Mouse (Mus musculus) megakaryocyte-erythroid progenitor cell, adult 5-6 weeks (primary cell): ENCODE measurements around the gene Psme3. TPM values are rescaled to one million over a fixed set of nuclear protein-coding genes. Genes with fewer than 3 reads are reported as not detected.

ENCODE experiments used
- ATAC-seq: replicated peaks from 2 replicates; pipeline ENCODE4 v1.8.0; 2016; ENCODE audit warnings: mild to moderate bottlenecking, inconsistent platforms; ENCODE audit not compliant: severe bottlenecking, poor library complexity, low FRiP score, low TSS enrichment
- total RNA-seq, 2 experiments: library from RNA; stranded (forward) in 1 of 2; stranded (reverse) in 1 of 2; fragments of 200-1000, 215-1000 nt in 1 of 2; fragments of >200 nt in 1 of 2; fragmentation: Nextera tagmentation in 1 of 2; gene quantifications; 2 replicates each; pipeline ENCODE4 v1.2.3; 2014 to 2017

The Psme3 gene
- total RNA-seq, 2 experiments from 2014 or later = 226 to 277 TPM

DNA sequence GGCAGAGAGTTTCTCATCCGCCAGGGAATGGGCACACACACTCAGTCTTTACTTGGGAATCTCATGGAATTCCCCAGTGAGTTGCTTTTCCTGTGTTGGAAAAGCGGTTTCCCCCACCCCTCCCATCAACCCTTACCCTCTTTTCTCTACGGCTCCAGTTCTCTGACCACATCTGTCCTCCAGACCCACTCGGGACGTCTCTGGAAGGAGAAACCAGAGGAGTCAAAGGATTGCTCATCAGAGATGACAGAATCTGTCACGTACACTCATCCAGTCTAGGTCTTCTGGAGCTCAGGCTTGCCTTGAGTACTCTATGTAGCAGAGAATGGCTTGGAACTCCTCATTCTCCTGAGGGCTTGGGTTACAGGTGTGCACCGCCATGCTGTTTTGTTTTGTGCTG lies 32.8 kb downstream of the Psme3 start:
- ATAC-seq = no peak

DNA sequence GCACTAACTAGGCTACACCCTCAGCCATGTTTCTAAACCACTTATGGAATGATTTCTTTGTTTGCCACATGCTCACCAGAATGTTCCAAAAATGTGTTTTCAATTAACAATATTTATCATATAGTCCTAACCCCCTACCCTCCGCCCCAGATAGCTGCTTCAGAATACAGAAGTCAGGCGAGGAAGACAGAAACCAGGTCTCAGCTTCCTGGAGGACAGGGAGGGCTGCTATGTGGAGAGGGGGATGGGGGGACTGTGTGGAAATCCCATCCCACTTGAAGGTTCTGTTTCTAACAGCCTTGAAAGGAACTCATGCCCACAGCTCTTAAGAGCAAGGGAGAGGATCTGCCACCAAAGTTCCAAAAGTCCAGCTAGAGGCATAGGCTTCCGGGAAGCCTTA lies 33.2 kb downstream of the Psme3 start:
- ATAC-seq = no peak

DNA sequence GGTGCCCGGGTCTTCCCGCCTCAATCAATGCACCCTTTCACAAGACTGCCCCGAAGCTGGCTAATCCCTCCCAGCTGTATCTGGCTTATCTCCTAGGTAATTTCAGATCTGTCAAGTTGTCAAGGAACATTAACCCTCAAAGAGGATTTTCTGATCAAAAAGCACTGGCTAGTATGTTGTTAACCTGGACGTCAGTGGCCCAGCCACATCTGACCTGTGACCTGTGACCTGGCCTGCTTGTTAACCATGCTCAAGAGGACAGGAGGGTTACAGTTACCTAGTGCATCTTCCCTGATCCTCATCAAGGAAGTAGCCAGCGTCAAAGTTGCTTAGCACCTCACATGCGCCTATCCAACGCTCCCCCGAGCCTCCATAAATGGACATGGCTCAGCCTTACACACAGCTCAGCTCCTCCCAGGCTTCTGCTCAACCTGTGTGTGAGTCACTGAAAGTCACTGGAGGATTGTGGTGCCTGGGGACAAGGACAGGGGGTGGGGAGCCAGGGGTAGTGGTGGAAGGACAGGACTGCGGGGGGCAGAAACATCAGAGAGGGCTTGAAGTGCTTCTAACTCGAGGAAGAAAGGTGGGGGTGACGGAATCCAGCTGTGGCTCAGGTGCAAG lies 35.2 kb downstream of the Psme3 start:
- ATAC-seq = no peak

DNA sequence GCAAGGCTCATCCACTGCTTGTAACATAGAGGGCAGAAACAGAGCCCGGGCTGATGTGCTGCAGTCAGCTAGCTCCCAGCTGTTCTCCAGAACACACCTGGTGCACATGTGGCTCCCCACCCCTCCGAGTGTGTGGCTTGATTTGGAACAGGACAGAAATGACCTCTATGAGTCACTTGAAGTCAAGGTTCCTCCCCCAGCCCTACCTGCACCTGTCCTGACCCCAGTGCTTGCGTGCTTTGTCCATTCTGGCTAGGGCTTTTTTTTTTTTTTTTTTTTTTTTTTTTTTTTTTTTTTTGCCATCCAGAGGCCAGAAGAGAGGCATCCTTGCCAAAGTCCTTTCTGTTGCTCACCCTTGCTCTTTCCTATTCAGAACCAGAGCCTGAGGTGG lies 35.7 kb downstream of the Psme3 start:
- no peak for ATAC-seq

DNA sequence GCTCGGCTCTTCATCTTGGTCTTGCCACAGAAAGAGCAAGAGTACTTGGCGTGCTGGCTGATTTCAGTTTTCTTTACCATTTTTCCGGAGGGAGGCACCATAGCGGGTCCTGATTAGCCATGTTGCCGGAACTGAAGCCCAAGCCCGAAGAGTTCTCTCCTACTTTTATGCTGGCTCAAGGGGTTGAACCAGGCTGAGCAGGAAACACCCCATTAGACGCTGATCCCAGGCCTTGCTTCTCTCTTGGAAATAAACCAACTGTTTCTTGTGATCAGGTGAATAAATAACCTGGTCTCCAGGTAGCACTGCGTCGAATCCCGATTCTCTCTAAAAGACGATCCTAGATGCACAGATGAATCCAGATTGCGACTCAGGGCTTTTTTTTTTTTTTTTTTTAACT lies 37.4 kb downstream of the Psme3 start:
- no peak for ATAC-seq

DNA sequence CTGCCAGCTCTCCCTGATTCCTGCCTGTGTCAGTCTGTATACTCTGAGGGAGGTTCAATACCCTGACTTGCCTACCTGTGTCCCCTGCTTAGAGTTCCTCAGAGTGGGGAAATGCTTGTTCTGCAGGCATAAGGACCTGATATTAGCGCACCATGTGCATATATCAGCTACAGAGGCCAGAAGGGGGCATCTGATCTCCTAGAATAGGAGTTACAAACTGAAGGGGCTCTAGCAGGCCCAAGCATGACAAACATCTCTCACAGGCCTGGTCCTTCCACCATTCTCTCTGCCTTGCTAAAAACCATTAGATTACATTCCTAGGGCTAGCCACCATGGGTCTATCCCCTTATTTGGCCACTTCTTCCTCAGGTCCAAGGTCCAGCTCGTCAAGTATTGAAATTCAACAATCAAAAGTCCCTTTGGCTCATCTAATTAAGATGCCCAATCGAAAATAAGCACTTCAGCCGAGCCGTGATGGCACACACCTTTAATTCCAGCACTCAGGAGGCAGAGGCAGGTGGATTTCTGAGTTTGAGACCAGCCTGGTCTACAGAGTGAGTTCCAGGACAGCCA lies 38.5 kb downstream of the Psme3 start:
- ATAC-seq = no peak

DNA sequence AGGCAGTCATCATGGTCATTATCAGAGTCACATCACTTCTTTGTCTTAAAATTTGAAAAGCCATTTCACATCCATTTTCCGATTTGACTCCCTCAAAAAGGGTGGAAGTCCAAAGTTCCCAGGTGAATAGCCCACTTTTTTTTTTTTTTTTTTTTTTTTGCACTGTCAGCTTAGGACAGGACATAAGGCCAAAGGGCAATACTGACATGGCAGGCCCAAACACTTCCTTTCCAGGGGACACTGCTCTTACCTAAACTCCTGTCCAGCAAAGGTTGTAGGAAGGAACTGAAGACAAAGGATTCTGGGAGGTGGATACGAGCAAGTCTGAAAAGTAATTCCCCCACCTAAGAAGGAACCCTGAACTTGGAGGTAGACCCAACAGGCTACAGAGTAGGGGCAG lies 39.9 kb downstream of the Psme3 start:
- no peak for ATAC-seq

DNA sequence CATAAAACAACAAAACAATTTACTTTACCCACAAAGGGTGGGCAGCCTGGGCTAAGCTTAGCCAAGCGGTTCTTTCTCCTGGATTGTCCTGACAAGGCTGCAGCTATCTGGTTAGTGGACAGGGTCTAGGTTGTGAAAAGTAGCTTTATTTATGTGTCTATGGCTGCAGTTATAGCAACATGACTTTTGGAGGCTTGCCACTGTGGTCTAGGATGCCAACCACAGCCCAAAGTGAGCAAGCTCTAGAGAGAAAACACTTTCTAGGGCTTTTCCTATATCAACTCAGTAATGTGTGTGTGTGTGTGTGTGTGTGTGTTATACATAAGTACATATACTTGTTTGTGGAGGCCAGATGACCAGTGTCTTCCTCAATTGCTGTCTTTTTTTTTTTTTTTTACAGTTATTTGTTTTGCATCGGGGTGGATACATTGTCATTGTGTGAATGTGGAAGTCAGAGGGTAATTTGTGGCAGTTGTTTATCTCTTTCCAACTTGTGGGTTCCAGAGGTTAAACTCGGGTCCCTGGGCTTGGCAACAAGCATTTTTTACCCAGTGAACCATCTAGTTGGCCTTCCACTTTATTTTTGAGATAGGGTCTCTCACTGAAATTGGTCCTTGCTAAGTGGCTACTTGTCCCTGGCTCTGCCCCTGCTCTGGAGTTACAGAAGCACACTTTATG lies 41.6 kb downstream of the Psme3 start:
- peak; percentile 63 for ATAC-seq

DNA sequence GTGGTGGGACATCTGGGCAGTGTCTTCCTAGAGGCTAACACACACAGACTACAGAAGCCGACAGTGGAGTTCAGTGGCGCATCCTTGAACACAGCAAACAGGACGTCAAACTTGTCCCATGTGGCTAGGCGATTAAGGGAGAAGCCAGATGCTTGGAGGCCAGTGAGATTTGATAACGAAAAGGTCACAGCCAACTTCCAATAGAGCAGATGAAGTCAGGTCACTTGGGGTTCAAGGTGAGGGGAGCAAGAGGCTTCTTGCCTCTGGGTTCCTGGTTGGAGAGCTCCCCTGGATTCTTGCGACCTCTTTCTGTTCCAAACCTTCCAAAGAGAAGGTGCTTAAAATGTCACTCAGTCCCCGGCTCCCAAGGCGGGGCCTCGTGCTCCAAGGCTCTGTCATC lies 43.8 kb downstream of the Psme3 start:
- ATAC-seq = no peak

DNA sequence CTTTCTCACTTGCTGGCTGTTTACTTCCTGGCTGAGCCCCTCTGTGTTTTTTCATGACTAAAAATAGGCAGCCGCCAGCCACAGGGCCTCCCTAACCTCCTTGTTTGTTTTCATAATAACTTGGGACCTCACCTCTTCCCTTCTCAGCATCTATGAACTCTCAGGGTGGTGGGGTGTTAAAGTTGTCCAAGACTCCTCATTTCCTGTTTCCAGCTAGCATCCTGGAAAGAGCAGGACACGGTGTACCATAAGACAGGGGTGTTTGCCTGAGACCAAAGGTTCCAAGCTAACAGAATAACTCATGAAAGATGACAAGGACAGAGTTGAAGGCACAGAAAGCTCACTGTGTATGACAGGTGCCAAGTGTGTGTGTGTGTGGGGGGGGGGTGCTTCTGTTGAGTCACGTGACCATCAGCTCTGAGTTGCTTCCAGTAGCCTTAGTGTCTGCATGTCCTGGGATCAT lies 44.7 kb downstream of the Psme3 start:
- no peak for ATAC-seq

DNA sequence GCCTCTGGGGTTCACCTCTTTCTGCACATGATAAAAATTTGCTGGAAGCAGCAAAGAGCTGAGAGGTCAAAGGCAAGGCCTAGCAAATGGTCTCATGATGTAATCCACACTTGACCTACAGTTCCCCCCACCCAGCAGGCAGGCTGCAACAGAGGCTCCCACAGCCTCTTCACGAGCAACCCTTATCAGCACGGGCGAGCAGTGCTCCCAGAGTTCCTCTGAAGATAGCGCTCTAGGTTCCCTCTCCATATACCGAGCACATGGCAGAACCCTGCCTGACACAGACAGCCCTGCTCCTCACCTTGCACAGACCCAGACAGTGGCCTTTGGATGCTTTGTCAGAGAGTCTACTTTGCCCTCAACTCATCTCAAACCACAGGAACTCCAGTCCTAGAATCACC lies 48.5 kb downstream of the Psme3 start:
- ATAC-seq = 0 out of 2 replicates have a peak, but pooled peaks have one; percentile 59

DNA sequence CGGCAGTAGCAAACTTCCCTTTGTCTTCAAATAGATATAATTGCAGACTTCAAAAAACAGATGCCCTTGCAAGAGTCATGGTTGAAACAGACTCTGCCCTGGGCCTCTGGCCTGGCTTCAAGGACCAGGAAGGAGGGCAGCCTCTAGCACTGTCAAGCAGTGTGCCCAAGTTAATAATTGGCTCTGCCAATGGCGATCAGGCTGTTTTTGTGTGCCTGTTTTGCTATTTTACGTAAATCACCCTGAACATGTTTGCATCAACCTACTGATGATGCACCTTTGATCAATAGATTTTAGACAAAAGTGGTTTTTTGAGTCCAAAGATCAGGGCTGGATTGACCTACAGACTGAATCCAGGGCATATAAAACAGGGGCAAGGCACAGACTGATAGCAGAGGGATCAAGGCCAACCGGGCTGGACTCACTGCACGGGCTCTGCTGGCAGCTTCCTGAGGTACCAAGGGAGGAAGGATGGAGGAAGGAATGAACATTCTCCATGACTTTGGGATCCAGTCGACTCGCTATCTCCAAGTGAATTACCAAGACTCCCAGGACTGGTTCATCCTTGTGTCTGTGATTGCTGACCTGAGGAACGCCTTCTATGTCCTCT lies 51.4 kb downstream of the Psme3 start, which contains the start of gene G6pc:
Gene G6pc (plus strand): TSS at position 236 of the 610 bp plus-strand sequence.
- no peak for ATAC-seq

DNA sequence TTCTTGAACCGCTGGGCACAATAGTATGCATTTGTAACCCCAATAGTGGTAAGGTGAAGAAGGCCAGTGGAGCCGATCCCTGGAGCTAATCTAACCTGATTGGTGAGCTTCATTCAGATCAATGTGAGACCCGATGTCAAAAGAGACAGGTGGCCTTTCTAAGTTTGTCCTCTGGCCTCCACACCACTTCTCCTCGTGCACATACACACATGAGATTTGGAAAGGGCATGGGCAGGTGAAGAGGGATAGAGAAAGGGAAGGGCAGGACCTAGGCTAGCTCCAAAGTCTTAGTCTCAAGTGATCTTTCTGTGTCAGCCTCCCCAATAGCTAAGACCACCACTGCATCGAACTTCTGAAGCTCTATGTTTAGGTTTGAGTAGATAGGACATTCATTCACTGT lies 54.1 kb downstream of the Psme3 start:
- ATAC-seq = no peak

Other genes starting within 250 kb of the Psme3 start
Only the 30 nearest of the 31 such genes appear.
- gene Hsd17b1, start 237.8 kb upstream of the Psme3 start, total RNA-seq (2014; fragmentation: Nextera tagmentation) = not detected in 2 replicates
- gene Hsd17b1, start 237.8 kb upstream of the Psme3 start, total RNA-seq (2017) = not detected in 2 replicates
- gene Coasy, start 233.6 kb upstream of the Psme3 start, total RNA-seq (2014; fragmentation: Nextera tagmentation) = 27.3 and 30.7 TPM in 2 replicates
- gene Coasy, start 233.6 kb upstream of the Psme3 start, total RNA-seq (2017) = 15.1 and 17.2 TPM in 2 replicates
- gene Mlx, start 228.9 kb upstream of the Psme3 start, total RNA-seq (2014; fragmentation: Nextera tagmentation) = 46.8 and 53.3 TPM in 2 replicates
- gene Mlx, start 228.9 kb upstream of the Psme3 start, total RNA-seq (2017) = 34.5 and 74.8 TPM in 2 replicates
- 26.2 and 65.9 TPM in 2 replicates for gene Psmc3ip, start 220.8 kb upstream of the Psme3 start, total RNA-seq (2014; fragmentation: Nextera tagmentation)
- gene Psmc3ip, start 220.8 kb upstream of the Psme3 start, total RNA-seq (2017) = 38.0 and 79.3 TPM in 2 replicates
- gene Retreg3, start 196.3 kb upstream of the Psme3 start, total RNA-seq (2014; fragmentation: Nextera tagmentation) = 17.0 and 20.6 TPM in 2 replicates
- 29.3 and 36.7 TPM in 2 replicates for gene Retreg3, start 196.3 kb upstream of the Psme3 start, total RNA-seq (2017)
- 51.9 and 55.2 TPM in 2 replicates for gene Tubg1, start 196.3 kb upstream of the Psme3 start, total RNA-seq (2014; fragmentation: Nextera tagmentation)
- gene Tubg1, start 196.3 kb upstream of the Psme3 start, total RNA-seq (2017) = 28.7 and 42.7 TPM in 2 replicates
- gene Tubg2, start 160.3 kb upstream of the Psme3 start, total RNA-seq (2014; fragmentation: Nextera tagmentation) = not detected in 2 replicates
- gene Tubg2, start 160.3 kb upstream of the Psme3 start, total RNA-seq (2017) = not detected in 2 replicates
- not detected in 2 replicates for gene Cntnap1, start 145.7 kb upstream of the Psme3 start, total RNA-seq (2014; fragmentation: Nextera tagmentation)
- gene Cntnap1, start 145.7 kb upstream of the Psme3 start, total RNA-seq (2017) = 0.15 TPM in 1 of 2 replicates, not detected in the other
- gene Plekhh3, start 144.9 kb upstream of the Psme3 start, total RNA-seq (2014; fragmentation: Nextera tagmentation) = not detected in 2 replicates
- not detected in 2 replicates for gene Plekhh3, start 144.9 kb upstream of the Psme3 start, total RNA-seq (2017)
- not detected in 2 replicates for gene Ccr10, start 140.8 kb upstream of the Psme3 start, total RNA-seq (2014; fragmentation: Nextera tagmentation)
- not detected in 2 replicates for gene Ccr10, start 140.8 kb upstream of the Psme3 start, total RNA-seq (2017)
- gene Ezh1, start 89.8 kb upstream of the Psme3 start, total RNA-seq (2014; fragmentation: Nextera tagmentation) = 18.2 and 20.6 TPM in 2 replicates
- gene Ezh1, start 89.8 kb upstream of the Psme3 start, total RNA-seq (2017) = 13.8 and 20.3 TPM in 2 replicates
- gene Ramp2, start 70.2 kb upstream of the Psme3 start, total RNA-seq (2014; fragmentation: Nextera tagmentation) = not detected in 2 replicates
- not detected in 2 replicates for gene Ramp2, start 70.2 kb upstream of the Psme3 start, total RNA-seq (2017)
- gene Vps25, start 62.5 kb upstream of the Psme3 start, total RNA-seq (2014; fragmentation: Nextera tagmentation) = 112 and 137 TPM in 2 replicates
- gene Vps25, start 62.5 kb upstream of the Psme3 start, total RNA-seq (2017) = 44.7 and 71.5 TPM in 2 replicates
- gene Wnk4, start 55.6 kb upstream of the Psme3 start, total RNA-seq (2014; fragmentation: Nextera tagmentation) = 0.25 and 1.4 TPM in 2 replicates
- gene Wnk4, start 55.6 kb upstream of the Psme3 start, total RNA-seq (2017) = 0.05 and 0.30 TPM in 2 replicates
- 2.3 and 3.7 TPM in 2 replicates for gene Cntd1, start 37.2 kb upstream of the Psme3 start, total RNA-seq (2014; fragmentation: Nextera tagmentation)
- gene Cntd1, start 37.2 kb upstream of the Psme3 start, total RNA-seq (2017) = 2.1 and 4.2 TPM in 2 replicates
- 67.5 and 86.7 TPM in 2 replicates for gene Coa3, start 37.1 kb upstream of the Psme3 start, total RNA-seq (2014; fragmentation: Nextera tagmentation)
- 28.4 and 40.6 TPM in 2 replicates for gene Coa3, start 37.1 kb upstream of the Psme3 start, total RNA-seq (2017)
- gene Becn1, start 13.9 kb upstream of the Psme3 start, total RNA-seq (2014; fragmentation: Nextera tagmentation) = 86.7 and 98.7 TPM in 2 replicates
- gene Becn1, start 13.9 kb upstream of the Psme3 start, total RNA-seq (2017) = 160 and 162 TPM in 2 replicates
- gene Aoc2, start 8.8 kb downstream of the Psme3 start, total RNA-seq (2014; fragmentation: Nextera tagmentation) = 7.6 and 11.5 TPM in 2 replicates
- 1.9 and 2.9 TPM in 2 replicates for gene Aoc2, start 8.8 kb downstream of the Psme3 start, total RNA-seq (2017)
- gene Aoc3, start 14.4 kb downstream of the Psme3 start, total RNA-seq (2014; fragmentation: Nextera tagmentation) = not detected in 2 replicates
- 0.69 TPM in 1 of 2 replicates, not detected in the other for gene Aoc3, start 14.4 kb downstream of the Psme3 start, total RNA-seq (2017)
- gene G6pc, start 51.3 kb downstream of the Psme3 start, total RNA-seq (2014; fragmentation: Nextera tagmentation) = not detected in 2 replicates
- not detected in 2 replicates for gene G6pc, start 51.3 kb downstream of the Psme3 start, total RNA-seq (2017)
- 74.9 and 108 TPM in 2 replicates for gene Aarsd1, start 101.4 kb downstream of the Psme3 start, total RNA-seq (2014; fragmentation: Nextera tagmentation)
- 81.8 and 87.7 TPM in 2 replicates for gene Aarsd1, start 101.4 kb downstream of the Psme3 start, total RNA-seq (2017)
- gene Gm27029, start 108.6 kb downstream of the Psme3 start, total RNA-seq (2014; fragmentation: Nextera tagmentation) = 4.9 and 7.1 TPM in 2 replicates
- 0.61 TPM in 1 of 2 replicates, not detected in the other for gene Gm27029, start 108.6 kb downstream of the Psme3 start, total RNA-seq (2017)
- 5.1 and 6.5 TPM in 2 replicates for gene Rundc1, start 108.9 kb downstream of the Psme3 start, total RNA-seq (2014; fragmentation: Nextera tagmentation)
- gene Rundc1, start 108.9 kb downstream of the Psme3 start, total RNA-seq (2017) = 1.5 and 6.2 TPM in 2 replicates
- not detected in 2 replicates for gene Ptges3l, start 109.1 kb downstream of the Psme3 start, total RNA-seq (2014; fragmentation: Nextera tagmentation)
- not detected in 2 replicates for gene Ptges3l, start 109.1 kb downstream of the Psme3 start, total RNA-seq (2017)
- 1,243 and 1,644 TPM in 2 replicates for gene Rpl27, start 126.1 kb downstream of the Psme3 start, total RNA-seq (2014; fragmentation: Nextera tagmentation)
- 3,990 and 4,375 TPM in 2 replicates for gene Rpl27, start 126.1 kb downstream of the Psme3 start, total RNA-seq (2017)
- 35.5 and 44.1 TPM in 2 replicates for gene Ifi35, start 132.2 kb downstream of the Psme3 start, total RNA-seq (2014; fragmentation: Nextera tagmentation)
- gene Ifi35, start 132.2 kb downstream of the Psme3 start, total RNA-seq (2017) = 31.7 and 33.5 TPM in 2 replicates
- gene Rnd2, start 148.8 kb downstream of the Psme3 start, total RNA-seq (2014; fragmentation: Nextera tagmentation) = 1.6 and 7.2 TPM in 2 replicates
- gene Rnd2, start 148.8 kb downstream of the Psme3 start, total RNA-seq (2017) = 3.5 and 3.8 TPM in 2 replicates
- 6.5 and 7.4 TPM in 2 replicates for gene Vat1, start 150.0 kb downstream of the Psme3 start, total RNA-seq (2014; fragmentation: Nextera tagmentation)
- 3.3 and 5.4 TPM in 2 replicates for gene Vat1, start 150.0 kb downstream of the Psme3 start, total RNA-seq (2017)
- 37.5 and 45.4 TPM in 2 replicates for gene Brca1, start 235.7 kb downstream of the Psme3 start, total RNA-seq (2014; fragmentation: Nextera tagmentation)
- 38.5 and 49.6 TPM in 2 replicates for gene Brca1, start 235.7 kb downstream of the Psme3 start, total RNA-seq (2017)
- 50.1 and 74.2 TPM in 2 replicates for gene Nbr1, start 235.9 kb downstream of the Psme3 start, total RNA-seq (2014; fragmentation: Nextera tagmentation)
- 43.3 and 45.3 TPM in 2 replicates for gene Nbr1, start 235.9 kb downstream of the Psme3 start, total RNA-seq (2017)